Mouse (Mus musculus) MEL (cell line): ENCODE measurements around the gene Chst14. TPM values are rescaled to one million over a fixed set of nuclear protein-coding genes. Genes with fewer than 3 reads are reported as not detected.

ENCODE experiments used
- DNase-seq: peaks from one replicate; pipeline ENCODE4 v3.0.0; 2011; ENCODE audit warnings: low read depth, low spot score
- H3K27ac ChIP-seq: 2 replicates; pipeline ENCODE4 v1.5.1; 2012; ENCODE audit warnings: low read depth, mild to moderate bottlenecking, control low read depth, low read length, moderate library complexity; ENCODE audit not compliant: control insufficient read depth
- H3K27me3 ChIP-seq, 2 experiments: fragments of 150-350 bp in 1 of 2; sonication (generic) in 1 of 2; 2 replicates each; pipeline ENCODE4 v1.6.1; 2012; ENCODE audit warnings: low read length in 2 of 2, mild to moderate bottlenecking in 2 of 2, improper control_type of control experiment in 1 of 2, moderate library complexity in 1 of 2; ENCODE audit not compliant: insufficient read depth in 2 of 2, control insufficient read depth in 1 of 2
- H3K36me3 ChIP-seq, 2 experiments: 2 replicates each; pipeline ENCODE4 v1.6.1; 2012 to 2014; ENCODE audit warnings: low read length in 2 of 2, improper control_type of control experiment in 1 of 2, inconsistent platforms in 1 of 2, mild to moderate bottlenecking in 1 of 2; ENCODE audit not compliant: insufficient read depth in 2 of 2, control insufficient read depth in 1 of 2
- H3K4me1 ChIP-seq, 2 experiments: fragments of 150-350 bp in 1 of 2; sonication (generic) in 1 of 2; 2 replicates each; pipeline ENCODE4 v1.6.1; 2012; ENCODE audit warnings: low read length in 2 of 2, improper control_type of control experiment in 1 of 2, mild to moderate bottlenecking in 1 of 2; ENCODE audit not compliant: insufficient read depth in 2 of 2, control insufficient read depth in 1 of 2
- H3K4me3 ChIP-seq, 2 experiments: fragments of 150-350 bp in 1 of 2; sonication (generic) in 1 of 2; 2 replicates each; pipeline ENCODE4 v1.5.1; 2012; ENCODE audit warnings: low read depth in 2 of 2, low read length in 2 of 2, mild to moderate bottlenecking in 2 of 2, moderate library complexity in 2 of 2, control low read depth in 1 of 2, improper control_type of control experiment in 1 of 2; ENCODE audit not compliant: control insufficient read depth in 1 of 2, insufficient read depth in 1 of 2
- H3K79me2 ChIP-seq: 2 replicates; pipeline ENCODE4 v1.6.1; 2012; ENCODE audit warnings: mild to moderate bottlenecking, low read length, moderate library complexity; ENCODE audit not compliant: control insufficient read depth, poor library complexity, insufficient read depth
- H3K9ac ChIP-seq: 2 replicates; pipeline ENCODE4 v1.6.1; 2012; ENCODE audit warnings: low read depth, mild to moderate bottlenecking, control low read depth, low read length, moderate library complexity; ENCODE audit not compliant: control insufficient read depth, poor library complexity, severe bottlenecking
- H3K9me3 ChIP-seq: fragments of 150-350 bp; sonication (generic); replicated peaks from 2 replicates; pipeline ENCODE4 v1.6.1; 2012; ENCODE audit warnings: mild to moderate bottlenecking, low read length, improper control_type of control experiment, moderate library complexity; ENCODE audit not compliant: insufficient read depth
- BHLHE40 ChIP-seq: IDR thresholded peaks from 2 replicates; pipeline ENCODE4 v1.6.1; 2012; ENCODE audit warnings: low read depth, mild to moderate bottlenecking, inconsistent platforms, low read length, improper control_type of control experiment, borderline replicate concordance
- CHD1 ChIP-seq: IDR thresholded peaks from 2 replicates; pipeline ENCODE4 v1.6.1; 2012; ENCODE audit warnings: low read depth, mild to moderate bottlenecking, inconsistent platforms, low read length, improper control_type of control experiment
- CTCF ChIP-seq, 3 experiments: IDR thresholded peaks in 2 of 3; conservative IDR thresholded peaks in 1 of 3; 2 replicates each; pipeline ENCODE4 v1.5.1; 2011 to 2012; ENCODE audit warnings: low read length in 3 of 3, low read depth in 2 of 3, mild to moderate bottlenecking in 2 of 3, improper control_type of control experiment in 1 of 3, inconsistent platforms in 1 of 3, mixed read lengths in 1 of 3, moderate library complexity in 1 of 3; ENCODE audit not compliant: control insufficient read depth in 1 of 3, insufficient read depth in 1 of 3, poor library complexity in 1 of 3, severe bottlenecking in 1 of 3
- E2F4 ChIP-seq: IDR thresholded peaks from 2 replicates; pipeline ENCODE4 v1.6.1; 2011; ENCODE audit warnings: low read depth, low read length, improper control_type of control experiment, borderline replicate concordance
- ELF1 ChIP-seq: IDR thresholded peaks from 2 replicates; pipeline ENCODE4 v1.6.1; 2014; ENCODE audit warnings: low read depth, mild to moderate bottlenecking, inconsistent platforms, low read length, improper control_type of control experiment, moderate library complexity
- EP300 ChIP-seq, 2 experiments: IDR thresholded peaks; 2 replicates each; pipeline ENCODE4 v1.6.1; 2011; ENCODE audit warnings: improper control_type of control experiment in 2 of 2, low read length in 2 of 2, low read depth in 1 of 2, mild to moderate bottlenecking in 1 of 2
- HCFC1 ChIP-seq: IDR thresholded peaks from 2 replicates; pipeline ENCODE4 v1.6.1; 2012; ENCODE audit warnings: low read depth, mild to moderate bottlenecking, inconsistent platforms, low read length, improper control_type of control experiment, moderate library complexity
- KAT2A ChIP-seq: conservative IDR thresholded peaks from 2 replicates; pipeline ENCODE4 v1.6.1; 2012; ENCODE audit warnings: low read depth, low read length, improper control_type of control experiment, inconsistent platforms
- MAFK ChIP-seq: IDR thresholded peaks from 2 replicates; pipeline ENCODE4 v1.6.1; 2011; ENCODE audit warnings: low read depth, mild to moderate bottlenecking, low read length, improper control_type of control experiment, borderline replicate concordance
- MEF2A ChIP-seq: IDR thresholded peaks from 2 replicates; pipeline ENCODE4 v1.6.1; 2014; ENCODE audit warnings: low read depth, mild to moderate bottlenecking, inconsistent platforms, low read length, improper control_type of control experiment; ENCODE audit not compliant: poor library complexity, insufficient replicate concordance, severe bottlenecking; ENCODE audit errors: extremely low read depth
- MYB ChIP-seq: IDR thresholded peaks from 2 replicates; pipeline ENCODE4 v1.6.1; 2011; ENCODE audit warnings: mild to moderate bottlenecking, low read depth, low read length, improper control_type of control experiment
- NELFE ChIP-seq: IDR thresholded peaks from 2 replicates; pipeline ENCODE4 v1.6.1; 2011; ENCODE audit warnings: low read depth, low read length, improper control_type of control experiment
- NRF1 ChIP-seq: IDR thresholded peaks from 2 replicates; pipeline ENCODE4 v1.6.1; 2014; ENCODE audit warnings: low read depth, mild to moderate bottlenecking, inconsistent platforms, low read length, improper control_type of control experiment, moderate library complexity; ENCODE audit not compliant: poor library complexity, insufficient read depth, severe bottlenecking
- POLR2AphosphoS2 ChIP-seq: IDR thresholded peaks from 2 replicates; pipeline ENCODE4 v1.6.1; 2011; ENCODE audit warnings: low read length, improper control_type of control experiment
- RAD21 ChIP-seq: IDR thresholded peaks from 2 replicates; pipeline ENCODE4 v1.6.1; 2011; ENCODE audit warnings: mild to moderate bottlenecking, low read depth, low read length, improper control_type of control experiment
- RCOR1 ChIP-seq: IDR thresholded peaks from 2 replicates; pipeline ENCODE4 v1.6.1; 2012; ENCODE audit warnings: low read depth, mild to moderate bottlenecking, inconsistent platforms, low read length, improper control_type of control experiment
- SIN3A ChIP-seq: IDR thresholded peaks from 2 replicates; pipeline ENCODE4 v1.6.1; 2012; ENCODE audit warnings: low read length, improper control_type of control experiment, inconsistent platforms
- SMC3 ChIP-seq: IDR thresholded peaks from 2 replicates; pipeline ENCODE4 v1.6.1; 2011; ENCODE audit warnings: low read depth, low read length, improper control_type of control experiment
- TAL1 ChIP-seq: IDR thresholded peaks from 2 replicates; pipeline ENCODE4 v1.6.1; 2012; ENCODE audit warnings: mild to moderate bottlenecking, inconsistent platforms, low read length, moderate library complexity, mixed read lengths
- TCF12 ChIP-seq: IDR thresholded peaks from 2 replicates; pipeline ENCODE4 v1.6.1; 2014; ENCODE audit warnings: low read depth, mild to moderate bottlenecking, inconsistent platforms, low read length, improper control_type of control experiment, moderate library complexity
- UBTF ChIP-seq: IDR thresholded peaks from 2 replicates; pipeline ENCODE4 v1.6.1; 2012; ENCODE audit warnings: low read depth, mild to moderate bottlenecking, inconsistent platforms, low read length, improper control_type of control experiment, moderate library complexity, borderline replicate concordance; ENCODE audit not compliant: insufficient read depth
- USF1 ChIP-seq: IDR thresholded peaks from 2 replicates; pipeline ENCODE4 v1.6.1; 2014; ENCODE audit warnings: low read depth, mild to moderate bottlenecking, inconsistent platforms, low read length, improper control_type of control experiment, moderate library complexity
- USF2 ChIP-seq, 2 experiments: IDR thresholded peaks; 2 replicates each; pipeline ENCODE4 v1.6.1; 2011 to 2012; ENCODE audit warnings: improper control_type of control experiment in 2 of 2, low read length in 2 of 2, borderline replicate concordance in 1 of 2, inconsistent platforms in 1 of 2, low read depth in 1 of 2, mild to moderate bottlenecking in 1 of 2; ENCODE audit not compliant: insufficient read depth in 1 of 2
- ZKSCAN1 ChIP-seq: IDR thresholded peaks from 2 replicates; pipeline ENCODE4 v1.6.1; 2012; ENCODE audit warnings: low read depth, mild to moderate bottlenecking, inconsistent platforms, low read length, improper control_type of control experiment, moderate library complexity
- ZMIZ1 ChIP-seq: IDR thresholded peaks from 2 replicates; pipeline ENCODE4 v1.6.1; 2012; ENCODE audit warnings: low read depth, mild to moderate bottlenecking, inconsistent platforms, low read length, improper control_type of control experiment, moderate library complexity
- ZNF384 ChIP-seq: IDR thresholded peaks from 2 replicates; pipeline ENCODE4 v1.6.1; 2012; ENCODE audit warnings: low read depth, mild to moderate bottlenecking, inconsistent platforms, low read length, improper control_type of control experiment
- polyA plus RNA-seq, 2 experiments: library from polyadenylated mRNA; stranded (reverse) in 1 of 2; unstranded in 1 of 2; fragments of >175 nt in 1 of 2; fragments of >200 nt in 1 of 2; gene quantifications; 2 replicates each; pipeline versions ENCODE4 v1.2.1 to v1.2.4; 2012; ENCODE audit warnings: low replicate concordance in 2 of 2, low read depth in 1 of 2; ENCODE audit not compliant: insufficient read length in 2 of 2, insufficient read depth in 1 of 2, missing spikeins in 1 of 2
- total RNA-seq: library from RNA; depleted of rRNA; stranded (reverse); fragments of 300-350 nt; gene quantifications from 2 replicates; pipeline ENCODE4 v1.2.3, GENCODE M21; 2012

Chst14 gene
- total and polyA plus RNA-seq, 3 experiments, result 2.2 to 5.0 TPM; not detected in 1

DNA sequence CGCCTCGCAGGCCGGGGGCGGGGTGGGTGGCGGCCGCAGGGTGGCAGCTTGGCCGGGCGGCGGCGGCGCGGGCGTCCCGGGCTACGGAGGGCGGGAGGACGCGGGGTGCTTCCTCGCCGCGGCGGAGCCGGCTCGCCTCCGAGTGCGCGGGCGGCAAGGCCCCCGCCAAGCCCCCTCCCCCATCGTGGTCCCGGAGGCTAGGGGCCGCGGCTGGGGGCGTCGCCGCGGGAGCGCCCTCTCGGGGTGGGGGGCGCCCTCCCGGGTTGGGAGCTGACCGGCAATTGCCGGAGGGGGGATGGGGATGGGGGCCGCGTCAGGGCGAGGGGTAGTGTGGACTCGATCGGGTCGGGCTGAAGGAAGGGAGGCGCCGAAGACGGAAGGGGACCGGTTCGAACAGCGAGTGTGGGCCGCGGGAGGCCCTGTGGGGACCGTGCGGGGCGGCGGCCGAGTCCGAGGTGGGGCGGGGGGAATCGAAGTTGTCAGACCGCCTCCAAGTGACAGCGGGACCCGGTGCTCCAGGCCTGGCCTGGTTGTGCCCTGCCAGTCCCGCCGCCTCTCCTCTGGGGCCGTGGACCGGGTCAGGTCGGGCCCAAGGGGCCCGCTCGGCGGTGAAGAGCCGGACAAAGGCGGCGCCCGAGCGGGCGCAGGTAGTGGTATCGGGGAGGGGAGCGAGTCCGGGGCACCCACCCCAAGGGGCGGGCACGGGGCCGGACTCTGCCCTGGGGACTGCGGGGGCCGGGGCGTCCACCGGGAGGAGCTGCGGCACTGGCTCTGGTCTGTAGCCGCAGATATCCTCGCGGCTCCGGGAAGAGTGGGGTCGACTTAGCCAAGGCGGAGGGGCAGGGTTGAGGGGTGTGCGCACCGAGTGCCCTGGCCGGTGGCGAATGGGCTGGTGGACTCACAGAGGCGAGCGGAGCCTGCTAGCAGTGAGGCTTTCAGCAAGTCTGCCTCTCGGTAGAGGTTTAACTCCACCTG lies 24.0 kb upstream of the Chst14 start:
- H3K79me2 ChIP-seq, result peaks cover 43% of the 10 kb centered on the region
- no peaks in the 10 kb centered on the region; a peak in 1 of 4 replicates for H3K27me3 ChIP-seq
- H3K9ac ChIP-seq, result peak overlapping the region; percentile 96
- peak; percentile 55 for DNase-seq
- peaks cover 0 to 24% of the 10 kb centered on the region in 2 experiments; a peak in 2 of 4 replicates for H3K36me3 ChIP-seq
- TF ChIP-seq SMC3 (no peak), CTCF (IDR thresholded peaks at IDR 0.05 in 2 of 3, conservative IDR thresholded peaks at IDR 0.05 in 1 of 3; ENCODE audit: control insufficient read depth in 1 of 3, insufficient read depth in 1 of 3, low read depth in 2 of 3, low read length in 3 of 3, poor library complexity in 1 of 3, severe bottlenecking in 1 of 3) (peak in 1 of 3 experiments; percentile 30; a peak in 1 of 6 replicates)
- peak overlapping the region; percentile 86 to 99 for H3K4me3 ChIP-seq
- no peaks in the 10 kb centered on the region for H3K9me3 ChIP-seq
- H3K4me1 ChIP-seq, result peaks cover 3 to 38% of the 10 kb centered on the region in 2 experiments
- no peak overlapping the region for H3K27ac ChIP-seq

DNA sequence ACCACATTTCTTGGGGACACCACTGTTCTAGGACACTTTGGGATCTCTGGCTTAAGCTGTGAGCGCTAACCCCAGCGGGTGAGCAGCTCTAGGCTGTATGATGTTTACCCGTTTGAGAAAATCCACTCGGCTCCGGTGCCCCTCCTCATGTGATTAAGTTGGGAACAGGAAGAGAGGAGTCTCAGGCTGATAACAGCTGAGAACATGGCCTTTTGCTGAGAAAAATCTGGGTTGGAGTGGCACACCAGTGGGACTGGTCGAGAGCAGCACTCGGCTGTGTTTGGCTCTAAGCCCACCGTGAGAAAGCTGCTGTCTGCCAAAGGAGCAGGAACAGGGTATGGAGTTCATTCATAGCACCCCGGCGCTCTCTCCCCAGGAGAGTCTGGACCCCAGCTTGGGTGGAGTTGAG lies 23.0 kb upstream of the Chst14 start:
- H3K36me3 ChIP-seq, result peaks cover 0 to 24% of the 10 kb centered on the region in 2 experiments; a peak in 2 of 4 replicates
- no peaks in the 10 kb centered on the region for H3K9me3 ChIP-seq
- no peaks in the 10 kb centered on the region; a peak in 1 of 4 replicates for H3K27me3 ChIP-seq
- H3K4me3 ChIP-seq, result peak overlapping the region; percentile 86 to 99; a peak in 3 of 4 replicates
- H3K27ac ChIP-seq, result peak overlapping the region; percentile 17; the same call in 1 of the 2 replicates
- H3K4me1 ChIP-seq, result peaks cover 3 to 38% of the 10 kb centered on the region in 2 experiments
- peaks cover 50% of the 10 kb centered on the region for H3K79me2 ChIP-seq
- peak; percentile 51 for DNase-seq
- H3K9ac ChIP-seq, result peak overlapping the region; percentile 96
- TF ChIP-seq ZNF384, result no peak
- no peak for TF ChIP-seq MYB
- 0 out of 2 replicates have a peak, but pooled peaks have one; percentile 15 for TF ChIP-seq ELF1
- TF ChIP-seq ZKSCAN1, result no peak
- no peak for TF ChIP-seq TAL1
- no peak for TF ChIP-seq MEF2A
- TF ChIP-seq POLR2AphosphoS2, result no peak
- no peak for TF ChIP-seq RAD21
- peak; percentile 66 for TF ChIP-seq SIN3A
- no peak for TF ChIP-seq KAT2A
- no peak for TF ChIP-seq UBTF
- no peak for TF ChIP-seq SMC3
- TF ChIP-seq USF1, result peak; percentile 57; the same call in 1 of the 2 replicates
- no peak for TF ChIP-seq USF2 (IDR thresholded peaks at IDR 0.05; ENCODE audit: borderline replicate concordance in 1 of 2, insufficient read depth in 1 of 2, low read depth in 1 of 2, low read length in 2 of 2)
- no peak for TF ChIP-seq EP300 (IDR thresholded peaks at IDR 0.05; ENCODE audit: low read depth in 1 of 2, low read length in 2 of 2)
- TF ChIP-seq MAFK, result no peak
- no peak for TF ChIP-seq E2F4
- no peak for TF ChIP-seq NRF1
- no peak for TF ChIP-seq BHLHE40
- no peak for TF ChIP-seq TCF12
- 0 out of 2 replicates have a peak, but pooled peaks have one; percentile 8 for TF ChIP-seq RCOR1
- TF ChIP-seq HCFC1, result no peak
- no peak for TF ChIP-seq CHD1
- TF ChIP-seq ZMIZ1, result no peak
- TF ChIP-seq NELFE, result no peak
- no peak for TF ChIP-seq CTCF (IDR thresholded peaks at IDR 0.05 in 2 of 3, conservative IDR thresholded peaks at IDR 0.05 in 1 of 3; ENCODE audit: control insufficient read depth in 1 of 3, insufficient read depth in 1 of 3, low read depth in 2 of 3, low read length in 3 of 3, poor library complexity in 1 of 3, severe bottlenecking in 1 of 3)
